Mouse (Mus musculus) cortical plate, adult 2 months (tissue): ENCODE data around the gene Gm12184.
"Not testable (repeated sequence)": the region's sequence is repeated elsewhere in the genome, so short reads cannot be mapped to it uniquely, and the experiment has no call there.

Source experiments
- CTCF ChIP-seq: fragments of 200-500 bp; IDR thresholded peaks from 2 replicates; pipeline ENCODE4 v1.5.1; 2011; ENCODE audit warnings: mild to moderate bottlenecking, control low read depth, low read length; ENCODE audit not compliant: insufficient read depth; ENCODE audit errors: extremely low read depth
- POLR2A ChIP-seq: fragments of 200-500 bp; IDR thresholded peaks from 2 replicates; pipeline ENCODE4 v1.6.1; 2011; ENCODE audit warnings: mild to moderate bottlenecking, low read length, control low read depth; ENCODE audit not compliant: insufficient read depth; ENCODE audit errors: extremely low read depth

- not testable (repeated sequence) for TF ChIP-seq POLR2A, CTCF
Measured at GRCm38 (mm10) chr11:48825979-48826751, at the start of gene Gm12184, which contains the start of gene Trim7.
